Mouse (Mus musculus) heart, postnatal 10 days (tissue): ENCODE data around the gene Vav1. TPM values are rescaled to one million over a fixed set of nuclear protein-coding genes. Genes with fewer than 3 reads are reported as not detected.
A peak's percentile ranks its signal among the peaks of the same experiment; 100 is the strongest.

Experiments
- DNase-seq, 2 experiments: peaks; one replicate each; pipeline ENCODE4 v3.0.0; 2021
- intact Hi-C: fragments of 180-260 bp; cut with DNase I; formaldehyde crosslinking; loops from one replicate; pipeline ENCODE4 v1.15.1; 2025
- total RNA-seq, 2 experiments: library from RNA; stranded (reverse); gene quantifications; 2 replicates each; pipeline ENCODE4 v1.2.3; 2021

Gene Vav1
- 1 to 10 TPM; 1.4 to 2.3 TPM for total RNA-seq

DNA sequence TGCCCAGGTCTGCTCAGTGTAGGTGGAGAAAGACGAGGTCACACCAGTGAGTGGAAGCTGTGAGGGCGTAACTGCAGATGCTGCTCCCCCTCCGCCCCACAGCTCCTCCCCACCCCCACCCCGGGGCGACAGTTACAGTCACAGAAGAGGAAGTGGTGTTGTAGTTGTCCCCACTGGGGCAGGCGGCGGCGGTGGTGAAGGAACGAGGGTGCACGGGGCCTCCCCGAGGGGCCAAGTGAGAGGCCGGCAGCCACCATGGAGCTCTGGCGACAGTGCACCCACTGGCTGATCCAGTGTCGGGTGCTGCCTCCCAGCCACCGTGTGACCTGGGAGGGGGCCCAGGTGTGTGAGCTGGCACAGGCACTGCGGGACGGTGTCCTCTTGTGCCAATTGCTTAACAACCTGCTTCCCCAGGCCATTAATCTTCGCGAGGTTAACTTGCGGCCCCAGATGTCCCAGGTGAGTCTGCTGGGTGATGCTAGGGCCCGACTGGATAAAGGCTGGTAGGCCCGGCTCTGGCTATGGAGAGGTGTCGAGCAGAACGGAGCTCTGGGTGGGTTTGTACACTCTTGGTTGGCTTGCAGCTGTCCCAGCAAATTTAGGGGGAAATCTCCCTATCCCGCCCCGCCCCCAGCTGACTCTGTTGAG is at the start of gene Vav1:
Gene Vav1 (plus strand): TSS at position 158 of the 648 bp plus-strand sequence.
- DNase-seq = no peak
- intact Hi-C loops = no loop called here

GRCm38 (mm10) chr17:57229851-57230727 is 48.8 kb upstream of the Vav1 start:
- intact Hi-C loops = no loop called here
- no peak for DNase-seq

DNA sequence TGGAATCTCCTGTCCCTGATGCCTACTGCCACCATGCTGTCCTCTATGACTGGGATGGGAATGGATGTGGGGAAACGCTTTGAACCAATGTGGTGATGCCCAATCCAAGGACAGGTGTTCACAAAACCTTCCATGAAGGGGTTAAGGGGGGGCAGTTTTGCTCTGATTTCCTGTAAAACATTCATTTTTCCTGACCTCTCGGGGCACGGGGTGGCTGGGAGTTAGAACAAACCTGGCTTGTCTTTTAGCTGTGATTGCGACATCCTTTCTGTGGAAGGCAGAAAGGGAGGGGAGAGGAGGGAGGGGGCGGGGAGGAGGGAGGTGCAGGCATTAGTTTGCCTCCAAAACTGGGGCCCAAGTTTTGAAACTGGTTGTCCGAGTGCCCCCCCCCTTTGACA is 48.2 kb upstream of the Vav1 start:
- intact Hi-C loops = no loop called here
- no peak for DNase-seq

GRCm38 (mm10) chr17:57231321-57231771 is 47.6 kb upstream of the Vav1 start:
- DNase-seq = peak; percentile 27 to 39
- intact Hi-C loops = no loop called here

GRCm38 (mm10) chr17:57232200-57232599 is 46.7 kb upstream of the Vav1 start:
- intact Hi-C loops = no loop called here
- DNase-seq = no peak

- DNase-seq = no peak
- intact Hi-C loops = no loop called here
Observed at GRCm38 (mm10) chr17:57233038-57233437, 45.9 kb upstream of the Vav1 start.

DNA sequence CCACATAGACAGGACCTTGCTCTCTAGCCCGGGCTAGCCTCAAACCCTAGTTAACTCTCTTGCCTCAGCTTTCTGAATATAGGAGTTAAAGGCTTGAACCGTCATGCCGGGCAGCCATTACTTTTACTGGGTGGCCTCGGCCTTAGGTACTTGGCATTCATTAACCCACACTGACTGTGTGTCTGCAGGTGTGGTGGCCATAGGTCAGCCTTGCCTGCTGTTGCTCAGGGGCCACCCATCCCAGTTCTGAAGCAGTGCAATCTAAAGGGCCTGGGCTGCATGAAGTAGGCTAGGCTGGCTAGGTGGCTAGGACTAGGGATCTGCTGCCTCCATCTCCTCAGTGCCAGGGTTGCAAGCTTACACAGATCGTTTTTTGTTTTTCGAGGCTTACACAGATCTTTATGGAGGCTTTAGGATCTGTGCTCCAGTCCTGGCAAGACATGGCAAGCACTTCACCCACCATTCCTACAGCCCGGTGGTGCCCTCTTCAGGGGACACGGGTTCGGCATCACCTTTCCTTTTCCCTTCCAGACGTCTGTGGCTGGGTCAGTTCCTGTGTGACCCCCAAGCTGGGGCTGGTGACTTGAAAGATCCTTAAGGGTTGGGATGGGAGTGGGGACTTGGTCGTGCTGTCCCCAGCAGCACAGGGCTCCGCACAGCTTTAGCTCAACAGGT is 44.5 kb upstream of the Vav1 start:
- DNase-seq = no peak
- intact Hi-C loops = no loop called here

GRCm38 (mm10) chr17:57235803-57236202 is 43.1 kb upstream of the Vav1 start:
- intact Hi-C loops = no loop called here
- no peak for DNase-seq

DNA sequence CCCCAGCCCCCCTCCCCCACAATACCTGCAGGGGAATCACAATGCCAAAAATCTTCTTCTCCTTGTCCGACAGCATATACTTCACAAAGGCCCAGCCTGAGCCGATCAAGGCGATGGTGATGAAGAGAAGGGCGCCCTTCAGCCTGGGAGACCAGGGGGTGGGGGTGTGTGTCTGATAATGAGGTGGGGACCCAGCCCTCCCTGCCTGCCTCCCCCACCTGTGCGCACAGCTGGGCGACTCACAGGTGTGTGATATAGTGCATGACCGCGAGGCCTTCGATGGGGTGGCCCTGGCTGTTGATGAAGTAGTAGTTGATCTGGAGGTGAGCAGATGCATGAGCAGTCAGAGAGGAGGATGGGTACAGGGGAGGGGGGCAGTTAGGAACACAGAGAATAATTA is 41.7 kb upstream of the Vav1 start:
- intact Hi-C loops = no loop called here
- DNase-seq = no peak

DNA sequence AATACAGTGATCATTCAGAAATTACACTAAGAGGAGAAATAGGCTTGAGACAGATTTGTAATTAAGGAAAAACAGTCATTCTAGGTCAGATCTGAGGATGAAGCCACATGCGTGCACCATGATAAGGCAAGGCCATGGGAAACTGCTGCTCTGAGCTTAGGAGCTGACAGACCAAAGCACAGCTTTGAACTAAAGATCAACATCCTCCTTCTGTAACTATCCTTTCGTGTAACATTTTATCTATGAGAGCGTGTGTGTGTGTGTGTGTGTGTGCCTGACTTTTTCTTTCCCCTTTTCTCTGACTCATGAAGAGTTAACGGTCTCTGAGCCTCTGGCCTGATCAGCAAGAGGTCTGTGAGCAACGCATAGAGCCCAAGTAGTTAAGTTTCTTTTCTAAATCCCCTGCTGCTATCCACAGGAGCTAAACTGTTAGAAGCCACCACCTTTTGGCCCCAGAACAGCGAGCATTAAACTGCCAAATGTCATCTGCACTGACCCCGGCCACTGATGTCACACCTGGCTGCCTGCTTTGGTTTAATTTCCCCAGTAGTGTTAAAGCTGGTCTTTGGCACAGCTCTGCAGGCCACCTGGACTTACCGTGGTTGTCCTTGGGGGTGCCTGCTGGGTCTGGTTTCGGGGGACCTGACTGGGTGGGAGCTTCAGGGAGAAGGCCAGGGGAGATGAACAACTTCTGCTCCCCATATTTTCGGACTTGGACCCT is 35.1 kb upstream of the Vav1 start:
- intact Hi-C loops = loop anchor here (10.0 kb wide), 1 partner anchor 249 kb away; the partner anchor contains the start of genes Alkbh7 and Clpp
- no peak for DNase-seq

DNA sequence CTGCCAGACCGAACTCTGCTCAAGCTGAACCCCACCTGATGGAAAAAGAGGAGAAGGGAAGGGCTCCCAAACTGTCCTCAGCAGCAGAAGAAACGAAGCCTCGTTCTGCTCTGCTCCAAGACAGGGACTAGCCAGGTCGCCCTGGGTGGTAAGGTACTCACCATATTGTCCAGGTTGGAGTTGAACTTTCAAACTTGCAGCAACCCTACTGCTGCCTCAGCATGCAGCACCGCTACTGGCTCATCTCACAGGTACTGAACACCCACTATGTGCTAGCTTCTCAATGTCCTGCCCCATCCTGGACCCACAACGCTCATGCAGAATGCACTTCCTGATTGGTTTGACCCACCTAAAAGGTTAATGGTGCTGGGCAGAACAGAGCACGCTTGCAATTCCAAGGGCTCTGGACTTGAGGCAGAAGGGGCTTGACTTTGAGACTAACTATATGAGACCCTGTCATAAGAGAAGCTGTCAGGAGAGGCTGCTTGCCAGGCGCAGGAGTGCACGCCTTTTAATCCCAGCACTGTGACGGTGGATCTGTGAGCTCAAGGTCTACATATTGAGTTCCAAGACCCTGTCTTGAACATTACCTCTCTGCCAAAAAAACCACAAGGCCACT is 33.5 kb upstream of the Vav1 start:
- intact Hi-C loops = loop anchor here (5.0 to 10.0 kb wide), 2 partner anchors 183 to 251 kb away; partner anchors contain the start of genes Alkbh7 and Clpp
- no peak for DNase-seq

DNA sequence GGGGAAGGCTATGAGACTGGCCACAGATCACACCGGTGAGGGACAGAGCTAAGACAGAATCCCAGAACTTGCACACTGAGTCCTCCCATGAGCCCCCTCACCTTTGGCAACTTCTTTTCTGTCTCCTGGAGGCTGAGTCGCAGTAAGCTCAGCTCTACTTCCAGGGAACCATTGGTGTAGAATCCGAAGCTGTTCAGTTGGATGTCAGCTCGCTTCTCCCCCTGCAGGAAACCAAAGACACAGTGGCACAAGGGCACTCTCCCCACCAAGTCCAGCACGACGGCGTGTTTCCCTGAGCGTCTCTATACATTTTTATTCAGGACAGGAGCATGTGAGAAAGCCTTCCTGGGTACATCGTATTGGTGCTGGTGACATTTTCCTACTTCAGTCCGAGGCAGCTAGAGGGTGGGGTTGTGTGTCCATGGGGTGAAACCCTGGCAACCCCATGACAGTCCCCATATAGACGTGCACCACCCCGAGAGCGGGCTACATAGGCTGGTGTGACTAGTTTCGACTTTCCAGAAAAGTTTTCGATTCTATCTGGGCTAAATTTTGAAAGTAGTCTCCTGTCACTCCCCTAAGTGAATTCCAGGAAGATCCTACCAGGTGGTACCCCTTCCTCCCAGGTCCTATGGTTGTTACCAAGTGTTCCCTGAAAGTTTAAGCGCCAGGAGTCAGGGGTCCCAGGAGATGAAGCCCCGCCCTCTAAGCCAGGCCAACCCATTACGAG is 32.1 kb upstream of the Vav1 start:
- intact Hi-C loops = loop anchor here (5.0 to 10.0 kb wide), 2 partner anchors 185 to 252 kb away; partner anchors contain the start of genes Alkbh7 and Clpp
- DNase-seq = no peak

GRCm38 (mm10) chr17:57247393-57248200 is 31.3 kb upstream of the Vav1 start:
- intact Hi-C loops = loop anchor here (1.0 to 10.0 kb wide), 3 partner anchors 29 to 253 kb away; partner anchors contain the start of genes Alkbh7 and Clpp

DNA sequence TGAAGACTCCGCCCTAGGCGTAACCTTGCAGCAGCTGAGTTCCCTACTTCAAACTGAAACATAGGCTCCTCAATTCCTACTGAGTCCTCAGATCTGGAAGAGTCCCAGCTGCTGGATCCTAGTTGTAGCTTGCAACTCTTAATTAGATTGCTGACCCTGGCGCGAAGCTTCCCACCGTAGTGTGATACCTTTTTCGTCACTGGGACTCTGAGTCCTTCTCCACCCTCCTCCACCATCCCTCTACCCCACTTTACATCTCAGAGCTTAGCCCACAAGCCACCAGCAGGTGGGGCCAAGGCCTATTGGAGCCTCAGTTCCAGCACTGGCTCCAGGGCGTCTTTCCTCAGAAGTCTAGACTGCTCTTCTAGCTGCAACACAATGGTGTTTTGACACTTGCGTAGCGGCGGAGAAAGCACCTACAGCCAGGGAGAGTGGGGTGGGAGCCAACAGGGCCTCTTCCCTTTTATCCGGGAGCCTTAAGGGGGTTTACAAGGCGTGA is 30.6 kb upstream of the Vav1 start, which contains the start of gene Gpr108:
Gene Gpr108 (minus strand): TSS at position 246 of the 499 bp plus-strand sequence.
- intact Hi-C loops = loop anchor here (1.0 to 10.0 kb wide), 3 partner anchors 28 to 253 kb away; partner anchors contain the start of genes Alkbh7 and Clpp
- DNase-seq = peak; percentile 89 to 92

More at GRCm38 (mm10) chr17:57247393-57248200, 31.3 kb upstream of the Vav1 start:
- peak; percentile 97 to 98 for DNase-seq

GRCm38 (mm10) chr17:57248771-57249170 is 30.1 kb upstream of the Vav1 start:
- peak in 1 of 2 experiments; percentile 40 for DNase-seq
- intact Hi-C loops = loop anchor here (1.0 to 10.0 kb wide), 3 partner anchors 28 to 254 kb away; partner anchors contain the start of genes Alkbh7 and Clpp

DNA sequence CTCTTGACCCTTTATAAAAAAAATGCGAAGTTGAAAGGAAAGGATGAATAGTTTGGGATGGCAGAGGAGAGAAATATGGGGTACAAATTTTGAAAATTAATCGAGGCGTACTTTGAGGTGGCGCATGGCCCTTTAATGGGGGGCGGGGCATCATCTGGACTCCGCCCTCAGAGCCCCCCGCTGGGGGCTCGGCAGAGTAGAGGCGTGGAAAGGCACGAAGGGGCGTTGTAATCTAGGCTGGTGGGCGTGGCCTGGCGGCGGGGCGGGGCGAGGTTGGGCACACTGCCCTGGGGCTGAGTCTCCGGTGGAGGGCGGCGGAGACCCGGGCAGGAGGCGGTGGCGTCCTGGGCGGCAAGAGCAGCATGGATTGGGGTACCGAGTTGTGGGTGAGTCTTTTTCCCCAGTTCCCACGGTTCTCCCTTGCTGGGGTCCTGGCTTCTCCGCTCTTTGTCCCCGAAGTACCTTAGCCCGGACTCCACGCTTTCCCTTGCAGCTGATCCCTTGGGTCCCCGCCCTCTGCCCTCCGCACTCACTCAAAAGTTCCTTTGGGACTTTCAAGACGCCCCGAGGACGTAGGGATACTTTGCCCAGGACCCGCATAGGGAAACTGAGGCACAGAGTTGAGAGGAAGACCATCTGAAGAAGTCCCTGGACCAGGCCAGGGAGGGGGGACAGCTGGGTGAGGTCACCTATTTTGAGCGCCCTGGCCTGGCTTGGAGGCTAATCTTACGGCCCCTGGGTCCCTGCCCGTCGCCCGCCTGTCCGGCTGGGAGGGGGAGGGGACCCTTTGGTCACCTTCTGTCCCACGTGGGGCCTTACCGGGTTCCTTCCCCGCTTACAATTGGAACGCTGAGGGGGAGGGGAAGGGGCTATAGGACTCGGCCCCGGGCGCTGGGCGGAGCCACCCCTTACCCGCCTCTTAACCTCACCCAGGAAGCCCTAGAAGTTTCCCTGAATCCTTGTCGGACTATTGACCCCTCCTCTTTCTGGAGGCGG is 29.4 kb upstream of the Vav1 start, which contains the start of gene Trip10:
Gene Trip10 (plus strand): TSS at position 270 of the 996 bp plus-strand sequence.
- DNase-seq = peak; percentile 99
- intact Hi-C loops = loop anchor here (5.0 to 10.0 kb wide), 2 partner anchors 187 to 255 kb away; partner anchors contain the start of genes Alkbh7 and Clpp
